Mouse (Mus musculus): ENCODE data around the gene Rcn3.
"Not testable (repeated sequence)": the region's sequence is repeated elsewhere in the genome, so short reads cannot be mapped to it uniquely, and the experiment has no call there.

Rcn3 gene

GRCm38 (mm10) chr7:45125144-45125600, 33.2 kb upstream of the Rcn3 start:
- ATAC-seq (ENCODE audit: insufficient number of reproducible peaks, low FRiP score, low TSS enrichment) = no peak

- ATAC-seq (ENCODE audit: insufficient number of reproducible peaks, low FRiP score, low TSS enrichment) = peak; percentile 77
Measured at GRCm38 (mm10) chr7:45124224-45125143, 32.5 kb upstream of the Rcn3 start, which contains the start of gene Rps11. Gene Rps11, minus strand, starts transcription at chr7:45124439.

GRCm38 (mm10) chr7:45123186-45123570, 31.2 kb upstream of the Rcn3 start:
- ATAC-seq (ENCODE audit: insufficient number of reproducible peaks, low FRiP score, low TSS enrichment) = no peak

- ATAC-seq (ENCODE audit: insufficient number of reproducible peaks, low FRiP score, low TSS enrichment) = no peak
Measured at GRCm38 (mm10) chr7:45122561-45123185, 30.7 kb upstream of the Rcn3 start.

GRCm38 (mm10) chr7:45121966-45122365, 29.9 kb upstream of the Rcn3 start:
- no peak for ATAC-seq (ENCODE audit: insufficient number of reproducible peaks, low FRiP score, low TSS enrichment)

- ATAC-seq (ENCODE audit: insufficient number of reproducible peaks, low FRiP score, low TSS enrichment) = no peak
Measured at GRCm38 (mm10) chr7:45121404-45121803, 29.4 kb upstream of the Rcn3 start.

GRCm38 (mm10) chr7:45119780-45120709, 28.0 kb upstream of the Rcn3 start:
- ATAC-seq (ENCODE audit: insufficient number of reproducible peaks, low FRiP score, low TSS enrichment) = no peak

- no peak for ATAC-seq (ENCODE audit: insufficient number of reproducible peaks, low FRiP score, low TSS enrichment)
Measured at GRCm38 (mm10) chr7:45118336-45118735, 26.3 kb upstream of the Rcn3 start.

GRCm38 (mm10) chr7:45117566-45117965, 25.5 kb upstream of the Rcn3 start:
- no peak for ATAC-seq (ENCODE audit: insufficient number of reproducible peaks, low FRiP score, low TSS enrichment)

- no peak for ATAC-seq (ENCODE audit: insufficient number of reproducible peaks, low FRiP score, low TSS enrichment)
Measured at GRCm38 (mm10) chr7:45113476-45113875, 21.5 kb upstream of the Rcn3 start.

GRCm38 (mm10) chr7:45112529-45112928, 20.5 kb upstream of the Rcn3 start:
- ATAC-seq (ENCODE audit: insufficient number of reproducible peaks, low FRiP score, low TSS enrichment) = no peak

GRCm38 (mm10) chr7:45111940-45112339, 19.9 kb upstream of the Rcn3 start:
- no peak for ATAC-seq (ENCODE audit: insufficient number of reproducible peaks, low FRiP score, low TSS enrichment)

GRCm38 (mm10) chr7:45110089-45110488, 18.1 kb upstream of the Rcn3 start:
- ATAC-seq (ENCODE audit: insufficient number of reproducible peaks, low FRiP score, low TSS enrichment) = not testable (repeated sequence)

- ATAC-seq (ENCODE audit: insufficient number of reproducible peaks, low FRiP score, low TSS enrichment) = no peak
Measured at GRCm38 (mm10) chr7:45107052-45107645, 15.1 kb upstream of the Rcn3 start.

- ATAC-seq (ENCODE audit: insufficient number of reproducible peaks, low FRiP score, low TSS enrichment) = no peak
Measured at GRCm38 (mm10) chr7:45106441-45106840, 14.4 kb upstream of the Rcn3 start.

GRCm38 (mm10) chr7:45105491-45105890, 13.5 kb upstream of the Rcn3 start:
- no peak for ATAC-seq (ENCODE audit: insufficient number of reproducible peaks, low FRiP score, low TSS enrichment)

GRCm38 (mm10) chr7:45104941-45105340, 12.9 kb upstream of the Rcn3 start:
- no peak for ATAC-seq (ENCODE audit: insufficient number of reproducible peaks, low FRiP score, low TSS enrichment)

- peak; percentile 45; the same call in 1 of the 2 replicates for ATAC-seq (ENCODE audit: insufficient number of reproducible peaks, low FRiP score, low TSS enrichment)
Measured at GRCm38 (mm10) chr7:45103652-45104180, 11.7 kb upstream of the Rcn3 start, which contains the start of gene Fcgrt. Gene Fcgrt, minus strand, starts transcription at chr7:45103851.

- ATAC-seq (ENCODE audit: insufficient number of reproducible peaks, low FRiP score, low TSS enrichment) = no peak
Measured at GRCm38 (mm10) chr7:45102940-45103585, 11.0 kb upstream of the Rcn3 start.

Measured in cerebellum, adult (tissue).